Mouse (Mus musculus) B cell, adult (primary cell): ENCODE measurements around the gene Gm47969. TPM values are rescaled to one million over a fixed set of nuclear protein-coding genes. Genes with fewer than 3 reads are reported as not detected.

Experiments
- total RNA-seq: library from RNA; stranded (reverse); gene quantifications from 4 replicates; pipeline ENCODE4 v1.2.4, GENCODE M21; 2023; ENCODE audit not compliant: inconsistent age

Gm47969 gene
- total RNA-seq = not detected in 4 replicates

DNA sequence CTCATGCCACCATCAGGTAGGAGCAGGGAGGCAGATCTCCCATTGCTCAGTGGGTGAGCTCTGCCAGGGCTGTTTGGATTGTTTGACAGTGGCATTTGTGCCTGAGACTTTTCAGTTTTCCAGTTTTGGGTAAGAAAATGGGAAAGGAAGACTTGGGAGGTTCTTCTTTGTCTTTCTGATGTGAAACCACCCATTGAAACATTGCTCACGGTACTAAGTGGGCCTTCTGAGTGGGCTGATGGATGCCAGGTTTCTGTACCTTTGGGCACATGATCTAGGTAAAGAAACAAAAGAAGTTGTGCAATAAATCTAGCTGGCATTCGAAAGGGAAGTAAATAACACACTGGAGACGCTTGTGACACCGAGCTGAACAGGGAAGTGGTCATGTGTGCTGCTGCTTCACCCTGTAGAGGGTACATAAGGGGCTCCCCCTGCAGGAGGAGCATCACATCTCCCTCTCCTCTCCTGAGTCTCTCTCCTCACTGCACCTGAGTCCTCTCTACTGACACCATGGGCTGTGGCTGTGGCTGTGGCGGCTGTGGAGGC is at the start of gene Gm47969:
Gene Gm47969 (plus strand): TSS at position 51 of the 546 bp plus-strand sequence.

GRCm38 (mm10) chr1:83000306-83000705 is 44.4 kb upstream of the Gm47969 start, which contains the start of gene Gm47959:
TSS of gene Gm47959 (plus strand) at chr1:83000548.

DNA sequence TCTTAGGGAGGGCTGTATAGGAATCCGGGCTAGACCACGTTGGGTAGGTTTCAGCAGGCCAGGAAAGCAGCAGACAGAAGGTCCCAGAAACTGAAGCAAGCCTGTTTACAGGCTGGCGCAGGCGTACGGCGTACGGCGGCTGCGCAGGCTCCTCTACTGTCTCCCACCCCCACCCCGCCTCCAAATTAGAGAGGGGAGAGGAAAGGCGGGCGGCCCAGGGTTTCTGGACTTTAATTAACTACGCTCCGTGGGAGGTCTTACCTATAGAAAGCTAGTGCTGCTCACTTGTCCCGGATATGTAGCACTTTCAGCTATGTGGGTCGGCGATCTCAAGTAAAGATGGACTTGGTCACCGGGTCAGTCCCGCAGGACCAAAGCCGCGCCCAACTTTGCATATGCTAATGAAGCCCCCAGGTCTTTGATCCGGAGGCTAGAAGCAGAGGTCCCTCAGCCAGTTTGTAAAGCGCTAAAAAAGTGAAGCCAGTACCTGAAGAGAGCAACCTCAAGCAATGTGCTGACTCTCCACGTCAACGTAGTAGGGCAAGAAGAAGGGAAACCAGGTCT is 6.5 kb upstream of the Gm47969 start, which contains the start of gene Slc19a3:
Gene Slc19a3 (minus strand): TSS at position 340 of the 564 bp plus-strand sequence.

GRCm38 (mm10) chr1:83042380-83042779 is 2.4 kb upstream of the Gm47969 start, which contains the start of gene Krtap28-10:
TSS of gene Krtap28-10 (minus strand) at chr1:83042480.

GRCm38 (mm10) chr1:83059278-83059677 is 14.5 kb downstream of the Gm47969 start, which contains the start of gene A030005K14Rik:
TSS of gene A030005K14Rik (minus strand) at chr1:83059378.

GRCm38 (mm10) chr1:83060643-83061042 is 15.9 kb downstream of the Gm47969 start, which contains the start of gene Krtap28-13:
TSS of gene Krtap28-13 (plus strand) at chr1:83060930.

Other genes with a start within 250 kb of the Gm47969 start
- 55.5 to 56.8 TPM (median 56.2 TPM) in 4 replicates for gene Agfg1, start 205.4 kb upstream of the Gm47969 start, total RNA-seq
- gene A030005L19Rik, start 131.6 kb upstream of the Gm47969 start, total RNA-seq = 1.6 to 2.7 TPM (median 1.8 TPM) in 3 of 4 replicates, not detected in the other
- gene A030014E15Rik, start 120.0 kb upstream of the Gm47969 start, total RNA-seq = not detected in 4 replicates
- not detected in 4 replicates for gene Gm6217, start 113.5 kb upstream of the Gm47969 start, total RNA-seq
- gene A030003K21Rik, start 101.5 kb upstream of the Gm47969 start, total RNA-seq = not detected in 4 replicates
- gene Gm7544, start 88.9 kb upstream of the Gm47969 start, total RNA-seq = not detected in 4 replicates
- gene Gm47955, start 84.6 kb upstream of the Gm47969 start, total RNA-seq = not detected in 4 replicates
- not detected in 4 replicates for gene Gm47959, start 44.4 kb upstream of the Gm47969 start, total RNA-seq
- gene Slc19a3, start 6.5 kb upstream of the Gm47969 start, total RNA-seq = not detected in 4 replicates
- gene Krtap28-10, start 2.5 kb upstream of the Gm47969 start, total RNA-seq = not detected in 4 replicates
- not detected in 4 replicates for gene A030005K14Rik, start 14.4 kb downstream of the Gm47969 start, total RNA-seq
- not detected in 4 replicates for gene Krtap28-13, start 16.0 kb downstream of the Gm47969 start, total RNA-seq
- not detected in 4 replicates for gene Ccl20, start 71.8 kb downstream of the Gm47969 start, total RNA-seq
- gene Daw1, start 114.8 kb downstream of the Gm47969 start, total RNA-seq = not detected in 4 replicates